Mouse (Mus musculus): ENCODE data around the gene H2afj. TPM values are rescaled to one million over a fixed set of nuclear protein-coding genes. Genes with fewer than 3 reads are reported as not detected.

Gene H2afj
- 113 and 131 TPM in 2 replicates for polyA plus RNA-seq (2015; fragmentation: Nextera tagmentation; extraction: Ambion mirVana)

DNA sequence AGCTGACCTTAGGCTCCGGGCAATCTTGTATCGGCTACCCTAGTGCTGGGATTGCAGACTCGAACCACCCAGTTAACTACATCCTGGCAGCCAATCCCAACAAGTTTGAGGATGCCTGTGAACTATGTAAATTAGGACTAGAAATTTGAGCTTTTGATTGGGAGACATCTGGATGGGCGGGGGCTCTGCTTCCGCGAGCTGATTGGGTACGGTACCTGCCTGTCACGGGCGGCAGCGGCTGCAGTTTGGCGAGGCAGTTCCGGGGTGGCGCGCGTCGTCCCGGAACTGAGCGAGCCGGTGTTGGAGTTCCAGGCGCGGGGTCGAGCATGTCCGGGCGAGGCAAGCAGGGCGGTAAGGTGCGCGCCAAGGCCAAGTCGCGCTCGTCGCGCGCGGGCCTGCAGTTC lies at the start of gene H2afj:
TSS of gene H2afj (plus strand) at position 231 of the 404 bp plus-strand sequence.
- H3K4me2 ChIP-seq: peak within 1 kb of the TSS; percentile 86
- peak within 1 kb of the TSS; percentile 95 for H3K27ac ChIP-seq (replicated peaks)
- H3K9me3 ChIP-seq (replicated peaks): no peaks in the 10 kb centered on the region
- ATAC-seq (ENCODE audit: insufficient read depth): peak; percentile 76
- H3K9ac ChIP-seq: peak within 1 kb of the TSS; percentile 88
- peak within 1 kb of the TSS; percentile 94 for H3K4me3 ChIP-seq (replicated peaks)
- no peaks in the 10 kb centered on the region for H3K27me3 ChIP-seq
- H3K36me3 ChIP-seq (replicated peaks): peaks cover 26% of the 10 kb centered on the region
- H3K4me1 ChIP-seq (replicated peaks): peaks cover 57% of the 10 kb centered on the region
- WGBS (ENCODE audit: insufficient replicate concordance): under 1% methylated on average over 34 of the region's 34 CpGs

DNA sequence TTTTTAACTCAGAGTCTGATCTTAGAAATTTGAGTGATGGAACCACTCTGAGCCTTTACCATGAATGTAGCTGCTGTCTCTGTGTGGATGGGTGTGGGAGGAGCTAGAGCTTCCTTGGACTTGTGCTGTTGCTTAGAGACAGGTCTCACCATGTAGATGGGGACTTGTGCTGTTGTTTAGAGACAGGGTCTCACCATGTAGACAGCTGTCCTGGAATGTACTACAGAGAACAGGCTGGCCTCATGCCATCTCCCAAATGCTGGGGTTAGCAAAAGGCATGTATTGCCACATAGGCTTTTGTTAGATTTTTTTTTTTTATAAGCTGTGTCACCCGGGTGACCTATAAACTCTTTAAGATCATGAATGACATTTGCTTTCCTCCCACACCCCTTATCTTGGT lies 44.1 kb upstream of the H2afj start:
- no peak overlapping the region for H3K4me3 ChIP-seq (replicated peaks)
- WGBS (ENCODE audit: insufficient replicate concordance): 18% methylated on average over 1 of the region's 1 CpGs
- H3K36me3 ChIP-seq (replicated peaks): no peaks in the 10 kb centered on the region
- no peaks in the 10 kb centered on the region for H3K9me3 ChIP-seq (replicated peaks)
- H3K4me1 ChIP-seq (replicated peaks): no peaks in the 10 kb centered on the region
- no peak overlapping the region for H3K4me2 ChIP-seq
- H3K27me3 ChIP-seq: no peaks in the 10 kb centered on the region
- ATAC-seq (ENCODE audit: insufficient read depth): no peak
- no peak overlapping the region for H3K9ac ChIP-seq
- H3K27ac ChIP-seq (replicated peaks): no peak overlapping the region

DNA sequence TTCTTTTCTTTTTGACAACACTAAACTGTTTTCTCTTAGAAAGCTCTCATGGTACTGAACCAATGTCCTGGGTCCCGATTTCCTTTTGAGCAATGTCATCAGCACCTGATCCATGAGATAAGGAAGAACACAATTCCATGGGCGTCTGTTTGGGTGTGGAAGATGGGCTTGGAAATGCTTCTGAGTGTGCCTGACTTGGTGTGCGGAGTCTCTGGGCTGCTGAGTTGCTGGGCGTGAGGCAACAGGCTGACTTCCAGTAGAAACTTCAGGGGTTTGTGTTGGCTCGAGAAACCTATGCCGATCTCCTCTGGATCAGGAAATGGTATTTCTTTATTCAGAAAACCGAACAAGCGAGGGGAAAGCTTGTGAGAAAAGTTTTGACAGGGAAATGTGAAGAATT lies 38.9 kb upstream of the H2afj start:
- no peak overlapping the region for H3K9ac ChIP-seq
- H3K4me2 ChIP-seq: no peak overlapping the region
- 55% methylated on average over 8 of the region's 8 CpGs for WGBS (ENCODE audit: insufficient replicate concordance)
- no peaks in the 10 kb centered on the region for H3K27me3 ChIP-seq
- no peaks in the 10 kb centered on the region for H3K4me1 ChIP-seq (replicated peaks)
- no peak for ATAC-seq (ENCODE audit: insufficient read depth)
- no peak overlapping the region for H3K27ac ChIP-seq (replicated peaks)
- no peaks in the 10 kb centered on the region for H3K9me3 ChIP-seq (replicated peaks)
- H3K36me3 ChIP-seq (replicated peaks): no peaks in the 10 kb centered on the region
- no peak overlapping the region for H3K4me3 ChIP-seq (replicated peaks)

GRCm38 (mm10) chr6:136769859-136770258 lies 38.2 kb upstream of the H2afj start:
- ATAC-seq (ENCODE audit: insufficient read depth): no peak
- H3K4me3 ChIP-seq (replicated peaks): no peak overlapping the region
- H3K9me3 ChIP-seq (replicated peaks): no peaks in the 10 kb centered on the region
- 64% methylated on average over 7 of the region's 7 CpGs for WGBS (ENCODE audit: insufficient replicate concordance)
- no peak overlapping the region for H3K27ac ChIP-seq (replicated peaks)
- no peaks in the 10 kb centered on the region for H3K36me3 ChIP-seq (replicated peaks)
- H3K4me1 ChIP-seq (replicated peaks): no peaks in the 10 kb centered on the region
- no peak overlapping the region for H3K9ac ChIP-seq
- no peaks in the 10 kb centered on the region for H3K27me3 ChIP-seq
- no peak overlapping the region for H3K4me2 ChIP-seq

GRCm38 (mm10) chr6:136776392-136776791 lies 31.7 kb upstream of the H2afj start:
- no peak for ATAC-seq (ENCODE audit: insufficient read depth)
- no peak overlapping the region for H3K27ac ChIP-seq (replicated peaks)
- H3K9me3 ChIP-seq (replicated peaks): no peaks in the 10 kb centered on the region
- H3K27me3 ChIP-seq: no peaks in the 10 kb centered on the region
- H3K4me1 ChIP-seq (replicated peaks): no peaks in the 10 kb centered on the region
- H3K4me2 ChIP-seq: no peak overlapping the region
- H3K36me3 ChIP-seq (replicated peaks): no peaks in the 10 kb centered on the region
- H3K4me3 ChIP-seq (replicated peaks): no peak overlapping the region
- no peak overlapping the region for H3K9ac ChIP-seq
- WGBS (ENCODE audit: insufficient replicate concordance): 76% methylated on average over 1 of the region's 1 CpGs

DNA sequence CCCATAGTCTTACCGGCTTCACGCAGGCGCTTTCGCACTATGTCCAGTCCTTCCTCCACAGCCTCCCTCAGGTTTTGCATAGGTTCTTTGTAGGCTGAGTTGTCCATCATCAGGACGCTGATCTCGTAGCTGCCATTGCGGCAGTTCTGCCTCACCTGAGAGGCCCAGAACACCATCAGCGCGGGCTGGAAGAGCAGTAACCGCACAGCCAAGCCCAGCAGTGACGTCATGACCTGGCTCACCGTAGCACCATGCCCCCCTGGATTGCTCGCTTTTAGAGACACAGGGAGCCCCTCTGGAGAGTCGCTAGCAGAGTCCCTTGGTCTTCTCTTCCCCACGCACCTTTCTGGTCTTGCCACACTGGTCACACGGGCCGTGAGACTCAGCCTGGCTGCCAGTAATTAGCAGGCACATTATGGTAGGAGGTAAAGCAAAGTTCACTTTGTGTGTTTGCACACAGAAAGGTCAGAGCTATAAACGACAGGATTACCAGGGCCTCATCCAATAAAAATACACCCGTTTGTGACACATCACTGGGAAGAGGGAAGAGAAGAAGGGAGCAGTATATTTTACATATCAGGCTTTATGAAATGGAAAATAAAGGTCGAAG lies 26.6 kb upstream of the H2afj start, which contains the start of gene Gucy2c:
TSS of gene Gucy2c (minus strand) at position 389 of the 610 bp plus-strand sequence.
- no peaks in the 10 kb centered on the region for H3K27me3 ChIP-seq
- no peaks in the 10 kb centered on the region for H3K4me1 ChIP-seq (replicated peaks)
- no peak within 1 kb of the TSS for H3K4me2 ChIP-seq
- H3K9ac ChIP-seq: no peak within 1 kb of the TSS
- H3K27ac ChIP-seq (replicated peaks): no peak within 1 kb of the TSS
- no peak for ATAC-seq (ENCODE audit: insufficient read depth)
- no peak within 1 kb of the TSS for H3K4me3 ChIP-seq (replicated peaks)
- H3K9me3 ChIP-seq (replicated peaks): no peaks in the 10 kb centered on the region
- 69% methylated on average over 20 of the region's 20 CpGs for WGBS (ENCODE audit: insufficient replicate concordance)
- H3K36me3 ChIP-seq (replicated peaks): no peaks in the 10 kb centered on the region

DNA sequence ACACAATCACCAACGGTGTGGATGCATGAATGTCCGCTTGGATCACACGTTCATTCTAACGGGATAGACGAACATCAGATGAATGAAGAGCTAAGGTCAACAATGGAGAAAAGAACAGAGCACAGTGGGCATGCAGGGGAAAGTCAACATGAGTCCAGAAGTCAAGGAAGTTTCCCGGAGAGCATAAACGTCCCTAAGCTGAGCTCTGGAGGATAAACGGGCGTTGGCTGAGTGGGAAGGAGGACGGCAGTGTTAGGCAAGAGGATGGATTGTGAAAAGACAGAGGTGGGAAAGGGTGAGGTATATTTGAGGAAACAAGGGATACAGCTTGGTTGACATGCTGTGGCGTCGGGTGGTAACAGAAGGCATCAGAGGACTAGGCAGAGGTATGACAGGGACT lies 25.9 kb upstream of the H2afj start:
- no peaks in the 10 kb centered on the region for H3K9me3 ChIP-seq (replicated peaks)
- H3K4me3 ChIP-seq (replicated peaks): no peak overlapping the region
- H3K4me2 ChIP-seq: no peak overlapping the region
- no peaks in the 10 kb centered on the region for H3K27me3 ChIP-seq
- H3K9ac ChIP-seq: no peak overlapping the region
- no peaks in the 10 kb centered on the region for H3K4me1 ChIP-seq (replicated peaks)
- no peak for ATAC-seq (ENCODE audit: insufficient read depth)
- H3K27ac ChIP-seq (replicated peaks): no peak overlapping the region
- H3K36me3 ChIP-seq (replicated peaks): no peaks in the 10 kb centered on the region
- WGBS (ENCODE audit: insufficient replicate concordance): 77% methylated on average over 12 of the region's 12 CpGs

DNA sequence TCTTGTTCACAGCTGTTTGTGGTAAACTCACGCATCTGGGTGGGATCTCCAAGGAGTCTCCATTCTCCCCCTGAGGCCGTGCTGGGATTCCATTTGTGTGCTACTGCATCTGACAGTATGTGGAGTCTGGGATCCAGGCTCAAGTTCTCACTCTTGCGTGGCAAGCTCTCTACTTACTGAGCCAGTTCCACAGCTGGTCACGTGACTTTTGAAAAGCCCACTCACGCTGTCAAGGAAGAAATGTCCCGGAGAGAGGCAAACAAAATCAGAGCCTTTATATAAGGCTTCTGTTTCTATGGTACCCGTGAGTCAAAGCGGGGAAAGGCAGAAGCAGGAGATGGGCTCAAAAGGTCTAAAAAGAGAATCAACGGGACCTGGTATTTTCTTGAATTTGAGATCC lies 25.3 kb upstream of the H2afj start:
- Histone ChIP-seq H3K9ac (no peak overlapping the region), H3K9me3 (replicated peaks) (no peaks in the 10 kb centered on the region), H3K36me3 (replicated peaks) (no peaks in the 10 kb centered on the region), H3K4me3 (replicated peaks) (no peak overlapping the region), H3K27me3 (no peaks in the 10 kb centered on the region), H3K27ac (replicated peaks) (no peak overlapping the region), H3K4me1 (replicated peaks) (no peaks in the 10 kb centered on the region), H3K4me2 (no peak overlapping the region)
- no peak for ATAC-seq (ENCODE audit: insufficient read depth)
- 78% methylated on average over 9 of the region's 9 CpGs for WGBS (ENCODE audit: insufficient replicate concordance)

- Histone ChIP-seq H3K9me3 (replicated peaks) (no peaks in the 10 kb centered on the region), H3K27me3 (peaks cover 31% of the 10 kb centered on the region), H3K36me3 (replicated peaks) (no peaks in the 10 kb centered on the region), H3K4me3 (replicated peaks) (no peak overlapping the region), H3K4me2 (no peak overlapping the region), H3K4me1 (replicated peaks) (peaks cover 17% of the 10 kb centered on the region), H3K9ac (no peak overlapping the region), H3K27ac (replicated peaks) (no peak overlapping the region)
- 50% methylated on average over 5 of the region's 5 CpGs for WGBS (ENCODE audit: insufficient replicate concordance)
- ATAC-seq (ENCODE audit: insufficient read depth): no peak
Observed at GRCm38 (mm10) chr6:136789391-136789971, 18.6 kb upstream of the H2afj start.

- H3K36me3 ChIP-seq (replicated peaks): no peaks in the 10 kb centered on the region
- WGBS (ENCODE audit: insufficient replicate concordance): 21% methylated on average over 16 of the region's 16 CpGs
- H3K9me3 ChIP-seq (replicated peaks): no peaks in the 10 kb centered on the region
- H3K27ac ChIP-seq (replicated peaks): no peak overlapping the region
- H3K9ac ChIP-seq: peak overlapping the region; percentile 45
- ATAC-seq (ENCODE audit: insufficient read depth): no peak
- H3K27me3 ChIP-seq: peaks cover 36% of the 10 kb centered on the region
- peaks cover 43% of the 10 kb centered on the region for H3K4me1 ChIP-seq (replicated peaks)
- H3K4me2 ChIP-seq: peak overlapping the region; percentile 77
- H3K4me3 ChIP-seq (replicated peaks): peak overlapping the region; percentile 45
Observed at GRCm38 (mm10) chr6:136792884-136793758, 14.9 kb upstream of the H2afj start.

DNA sequence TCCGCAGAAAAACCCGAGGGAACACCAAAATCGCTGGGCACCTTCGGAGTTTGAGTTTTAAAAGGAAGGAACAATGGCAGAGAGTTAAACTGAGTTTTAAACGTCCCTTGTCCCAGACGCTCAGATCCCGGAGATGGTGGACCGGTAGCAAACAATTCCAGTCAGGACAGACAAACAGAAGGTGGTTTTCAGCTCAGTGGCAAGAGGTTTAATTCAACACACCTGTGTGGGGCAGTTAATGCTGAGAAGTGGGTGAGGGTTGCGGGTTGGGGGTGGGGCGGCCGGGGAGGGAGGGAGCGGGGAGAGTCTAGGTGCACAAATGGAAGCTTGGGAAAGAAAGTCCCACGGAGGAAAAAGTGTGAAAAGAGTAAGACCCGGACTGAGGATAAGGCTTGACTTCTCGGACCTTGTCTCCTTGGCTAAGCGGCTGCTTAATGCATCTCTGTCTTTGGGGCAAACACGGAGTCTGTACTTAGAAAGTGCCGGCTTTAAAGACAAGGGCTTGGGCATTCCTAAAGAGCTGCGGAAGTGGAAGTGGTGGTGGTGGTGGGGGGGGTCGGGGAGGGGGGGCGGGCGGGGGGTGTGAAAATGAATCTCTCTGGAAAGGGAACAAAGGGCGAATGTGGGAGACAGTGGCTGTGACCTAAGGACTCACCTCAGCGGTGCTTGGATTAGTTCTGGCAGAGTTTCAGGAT lies 14.1 kb upstream of the H2afj start:
- Histone ChIP-seq H3K27me3 (peaks cover 36% of the 10 kb centered on the region), H3K27ac (replicated peaks) (no peak overlapping the region), H3K36me3 (replicated peaks) (no peaks in the 10 kb centered on the region), H3K4me1 (replicated peaks) (peaks cover 43% of the 10 kb centered on the region), H3K4me2 (peak overlapping the region; percentile 77), H3K9me3 (replicated peaks) (no peaks in the 10 kb centered on the region), H3K9ac (peak overlapping the region; percentile 45), H3K4me3 (replicated peaks) (peak overlapping the region; percentile 45)
- WGBS (ENCODE audit: insufficient replicate concordance): 1% methylated on average over 24 of the region's 24 CpGs
- no peak for ATAC-seq (ENCODE audit: insufficient read depth)

Data from liver, embryonic 15.5 days (tissue).